Mouse (Mus musculus): Measurements from ENCODE around the gene Arhgap31.

Arhgap31 gene

GRCm38 (mm10) chr16:38728576-38729132 lies 15.6 kb upstream of the Arhgap31 start:
- DNase-seq (ENCODE audit: low read depth, low spot score), result no peak

- no peak for DNase-seq (ENCODE audit: low read depth, low spot score)
Observed at GRCm38 (mm10) chr16:38724974-38725373, 11.9 kb upstream of the Arhgap31 start.

GRCm38 (mm10) chr16:38724256-38724655 lies 11.2 kb upstream of the Arhgap31 start:
- DNase-seq (ENCODE audit: low read depth, low spot score), result no peak

GRCm38 (mm10) chr16:38721377-38721776 lies 8.3 kb upstream of the Arhgap31 start:
- peak; percentile 29 for DNase-seq (ENCODE audit: low read depth, low spot score)

GRCm38 (mm10) chr16:38714259-38714526 lies 1.1 kb upstream of the Arhgap31 start:
- DNase-seq (ENCODE audit: low read depth, low spot score), result peak; percentile 78

GRCm38 (mm10) chr16:38713404-38714258 lies 557 bp upstream of the Arhgap31 start:
- peak; percentile 84 for DNase-seq (ENCODE audit: low read depth, low spot score)

- DNase-seq (ENCODE audit: low read depth, low spot score), result peak; percentile 73
Observed at GRCm38 (mm10) chr16:38712105-38712504, 969 bp downstream of the Arhgap31 start.

- DNase-seq (ENCODE audit: low read depth, low spot score), result no peak
Observed at GRCm38 (mm10) chr16:38711245-38711644, 1.8 kb downstream of the Arhgap31 start.

GRCm38 (mm10) chr16:38708962-38709520 lies 4.0 kb downstream of the Arhgap31 start:
- DNase-seq (ENCODE audit: low read depth, low spot score), result no peak

- no peak for DNase-seq (ENCODE audit: low read depth, low spot score)
Observed at GRCm38 (mm10) chr16:38706782-38707181, 6.3 kb downstream of the Arhgap31 start.

- DNase-seq (ENCODE audit: low read depth, low spot score), result no peak
Observed at GRCm38 (mm10) chr16:38705531-38706281, 7.4 kb downstream of the Arhgap31 start.

GRCm38 (mm10) chr16:38703501-38703900 lies 9.6 kb downstream of the Arhgap31 start:
- DNase-seq (ENCODE audit: low read depth, low spot score), result no peak

GRCm38 (mm10) chr16:38702316-38702715 lies 10.8 kb downstream of the Arhgap31 start:
- no peak for DNase-seq (ENCODE audit: low read depth, low spot score)

GRCm38 (mm10) chr16:38701492-38702185 lies 11.4 kb downstream of the Arhgap31 start:
- DNase-seq (ENCODE audit: low read depth, low spot score), result no peak

- no peak for DNase-seq (ENCODE audit: low read depth, low spot score)
Observed at GRCm38 (mm10) chr16:38700392-38701162, 12.5 kb downstream of the Arhgap31 start.

GRCm38 (mm10) chr16:38697611-38698010 lies 15.5 kb downstream of the Arhgap31 start:
- DNase-seq (ENCODE audit: low read depth, low spot score), result no peak

- DNase-seq (ENCODE audit: low read depth, low spot score), result no peak
Observed at GRCm38 (mm10) chr16:38695557-38695956, 17.5 kb downstream of the Arhgap31 start.

- DNase-seq (ENCODE audit: low read depth, low spot score), result no peak
Observed at GRCm38 (mm10) chr16:38694906-38695540, 18.1 kb downstream of the Arhgap31 start.

- DNase-seq (ENCODE audit: low read depth, low spot score), result no peak
Observed at GRCm38 (mm10) chr16:38690501-38690900, 22.6 kb downstream of the Arhgap31 start.

- no peak for DNase-seq (ENCODE audit: low read depth, low spot score)
Observed at GRCm38 (mm10) chr16:38689786-38690185, 23.3 kb downstream of the Arhgap31 start.
